Mouse (Mus musculus): ENCODE measurements around the gene Gm20388.

- TF ChIP-seq POLR2A (IDR thresholded peaks at IDR 0.05; ENCODE audit: borderline replicate concordance, extremely low read depth, insufficient read depth, insufficient read length, poor library complexity, severe bottlenecking) (no peak), CTCF (IDR thresholded peaks at IDR 0.05; ENCODE audit: borderline replicate concordance, extremely low read depth, insufficient read depth, insufficient read length) (no peak)
Measured at GRCm38 (mm10) chr8:122294273-122294683, 2383.6 kb downstream of the Gm20388 start.

Data from brain, embryonic 14.5 days (tissue).